Mouse (Mus musculus) thymus, postnatal 10 days (tissue): ENCODE data around the gene Mansc1.

ENCODE experiments used
- DNase-seq, 2 experiments: peaks; one replicate each; pipeline ENCODE4 v3.0.0; 2021; ENCODE audit warnings: low spot score in 2 of 2

Gene Mansc1

GRCm38 (mm10) chr6:134639210-134639609 lies 6.9 kb upstream of the Mansc1 start, which contains the start of gene Borcs5:
TSS of gene Borcs5 (plus strand) at chr6:134639510.
- no peak for DNase-seq

- no peak for DNase-seq
Measured at GRCm38 (mm10) chr6:134636476-134636875, 4.2 kb upstream of the Mansc1 start.

GRCm38 (mm10) chr6:134633553-134633952 lies 1.3 kb upstream of the Mansc1 start:
- no peak for DNase-seq

- no peak for DNase-seq
Measured at GRCm38 (mm10) chr6:134632756-134633155, 468 bp upstream of the Mansc1 start.

GRCm38 (mm10) chr6:134630447-134630846 lies 1.8 kb downstream of the Mansc1 start:
- no peak for DNase-seq

GRCm38 (mm10) chr6:134626564-134626963 lies 5.7 kb downstream of the Mansc1 start:
- no peak for DNase-seq

GRCm38 (mm10) chr6:134625431-134625830 lies 6.9 kb downstream of the Mansc1 start:
- DNase-seq, result no peak

GRCm38 (mm10) chr6:134621552-134621949 lies 10.7 kb downstream of the Mansc1 start:
- DNase-seq, result no peak

GRCm38 (mm10) chr6:134620846-134621551 lies 11.3 kb downstream of the Mansc1 start:
- DNase-seq, result peak in 1 of 2 experiments; percentile 32

GRCm38 (mm10) chr6:134620129-134620528 lies 12.2 kb downstream of the Mansc1 start:
- DNase-seq, result no peak

GRCm38 (mm10) chr6:134617589-134617988 lies 14.7 kb downstream of the Mansc1 start:
- DNase-seq, result no peak

- DNase-seq, result peak; percentile 46 to 78
Measured at GRCm38 (mm10) chr6:134614723-134615648, 17.3 kb downstream of the Mansc1 start.

GRCm38 (mm10) chr6:134614322-134614721 lies 18.0 kb downstream of the Mansc1 start:
- no peak for DNase-seq

- DNase-seq, result no peak
Measured at GRCm38 (mm10) chr6:134611896-134612295, 20.4 kb downstream of the Mansc1 start.

- DNase-seq, result no peak
Measured at GRCm38 (mm10) chr6:134610380-134610779, 21.9 kb downstream of the Mansc1 start.

- DNase-seq, result peak in 1 of 2 experiments; percentile 14
Measured at GRCm38 (mm10) chr6:134606949-134607746, 25.1 kb downstream of the Mansc1 start.

GRCm38 (mm10) chr6:134606540-134606939 lies 25.7 kb downstream of the Mansc1 start:
- DNase-seq, result no peak

GRCm38 (mm10) chr6:134605196-134605595 lies 27.1 kb downstream of the Mansc1 start:
- DNase-seq, result no peak

GRCm38 (mm10) chr6:134602371-134603003 lies 29.8 kb downstream of the Mansc1 start:
- DNase-seq, result no peak

GRCm38 (mm10) chr6:134601766-134602165 lies 30.5 kb downstream of the Mansc1 start:
- DNase-seq, result no peak

GRCm38 (mm10) chr6:134601130-134601529 lies 31.2 kb downstream of the Mansc1 start:
- DNase-seq, result no peak
